Mouse (Mus musculus) layer of hippocampus, postnatal 10 days (tissue): Measurements from ENCODE around the gene Disc1. TPM values are rescaled to one million over a fixed set of nuclear protein-coding genes. Genes with fewer than 3 reads are reported as not detected.

Experiments
- DNase-seq, 2 experiments: peaks; one replicate each; pipeline ENCODE4 v3.0.0; 2021; ENCODE audit warnings: low spot score in 2 of 2
- total RNA-seq, 2 experiments: library from RNA; stranded (reverse); gene quantifications; 2 replicates each; pipeline ENCODE4 v1.2.3; 2021

Disc1 gene
- total RNA-seq, 2 experiments from 2014 or later, result 4.7 to 5.2 TPM

GRCm38 (mm10) chr8:125066913-125067595 is 13.1 kb downstream of the Disc1 start:
- DNase-seq, result peak; percentile 72 to 79

GRCm38 (mm10) chr8:125067596-125067960 is 13.6 kb downstream of the Disc1 start:
- peak; percentile 51 to 55 for DNase-seq

GRCm38 (mm10) chr8:125068146-125068905 is 14.3 kb downstream of the Disc1 start:
- no peak for DNase-seq

- no peak for DNase-seq
These were observed 15.3 kb downstream of the Disc1 start for GRCm38 (mm10) chr8:125069304-125069703.

GRCm38 (mm10) chr8:125069733-125070132 is 15.7 kb downstream of the Disc1 start:
- DNase-seq, result no peak

- DNase-seq, result no peak
These were observed 20.1 kb downstream of the Disc1 start for GRCm38 (mm10) chr8:125074141-125074540.

GRCm38 (mm10) chr8:125074581-125074980 is 20.6 kb downstream of the Disc1 start:
- DNase-seq, result no peak

GRCm38 (mm10) chr8:125075389-125075788 is 21.4 kb downstream of the Disc1 start:
- no peak for DNase-seq

- no peak for DNase-seq
These were observed 23.3 kb downstream of the Disc1 start for GRCm38 (mm10) chr8:125077326-125077725.

GRCm38 (mm10) chr8:125078771-125079384 is 24.9 kb downstream of the Disc1 start:
- DNase-seq, result peak; percentile 84 to 85

GRCm38 (mm10) chr8:125080388-125081344 is 26.7 kb downstream of the Disc1 start:
- peak; percentile 44 to 53 for DNase-seq

- peak in 1 of 2 experiments; percentile 46 for DNase-seq
These were observed 29.8 kb downstream of the Disc1 start for GRCm38 (mm10) chr8:125083746-125084145.

- DNase-seq, result peak; percentile 68 to 70
These were observed 30.5 kb downstream of the Disc1 start for GRCm38 (mm10) chr8:125084523-125084922.

GRCm38 (mm10) chr8:125090889-125091740 is 37.1 kb downstream of the Disc1 start:
- DNase-seq, result peak; percentile 54 to 62

GRCm38 (mm10) chr8:125097140-125097539 is 43.1 kb downstream of the Disc1 start:
- no peak for DNase-seq

- DNase-seq, result no peak
These were observed 44.1 kb downstream of the Disc1 start for GRCm38 (mm10) chr8:125098050-125098449.

GRCm38 (mm10) chr8:125102303-125102702 is 48.3 kb downstream of the Disc1 start:
- DNase-seq, result no peak

- DNase-seq, result no peak
These were observed 59.2 kb downstream of the Disc1 start for GRCm38 (mm10) chr8:125113171-125113570.

GRCm38 (mm10) chr8:125113831-125114230 is 59.8 kb downstream of the Disc1 start:
- DNase-seq, result no peak

- DNase-seq, result no peak
These were observed 61.3 kb downstream of the Disc1 start for GRCm38 (mm10) chr8:125115321-125115720.
